Mouse (Mus musculus) cerebellum, adult 2 months (tissue): ENCODE results near the gene Syt1. TPM values are rescaled to one million over a fixed set of nuclear protein-coding genes. Genes with fewer than 3 reads are reported as not detected.

ENCODE experiments used
- DNase-seq, 2 experiments: peaks; one replicate each; pipeline ENCODE4 v3.0.0; 2021
- H3K27ac ChIP-seq: fragments of 200-500 bp; 2 replicates; pipeline ENCODE4 v1.5.1; 2012; ENCODE audit warnings: low read length, control low read depth, inconsistent platforms; ENCODE audit not compliant: insufficient read depth
- H3K27me3 ChIP-seq: fragments of 200-500 bp; 2 replicates; pipeline ENCODE4 v1.6.1; 2012; ENCODE audit warnings: inconsistent platforms, mild to moderate bottlenecking, low read length, moderate library complexity; ENCODE audit not compliant: control insufficient read depth, insufficient read depth
- H3K4me1 ChIP-seq: fragments of 200-500 bp; 2 replicates; pipeline ENCODE4 v1.6.1; 2011; ENCODE audit warnings: low read length; ENCODE audit not compliant: control insufficient read depth, insufficient read depth
- H3K4me3 ChIP-seq: fragments of 200-500 bp; replicated peaks from 2 replicates; pipeline ENCODE3; 2011; ENCODE audit warnings: mild to moderate bottlenecking, low read depth, low read length, control low read depth; ENCODE audit not compliant: insufficient read depth
- CTCF ChIP-seq: fragments of 200-500 bp; IDR thresholded peaks from 2 replicates; pipeline ENCODE4 v1.5.1; 2011; ENCODE audit warnings: low read depth, mild to moderate bottlenecking, control low read depth, low read length, moderate library complexity, borderline replicate concordance; ENCODE audit not compliant: insufficient read depth
- POLR2A ChIP-seq: fragments of 200-500 bp; IDR thresholded peaks from 2 replicates; pipeline ENCODE4 v1.6.1; 2011; ENCODE audit warnings: low read length, control low read depth, borderline replicate concordance; ENCODE audit not compliant: insufficient read depth
- WGBS: fragments of 180-500 bp; shearing (Covaris S2); methylation state at CpG from one replicate; pipeline ENCODE4 v1.1.7; 2018; 5-methylcytosine and 5-hydroxymethylcytosine counted together
- polyA plus RNA-seq: library from polyadenylated mRNA; depleted of rRNA; stranded (reverse); fragments of >200 nt; gene quantifications from 2 replicates; pipeline ENCODE4 v1.2.3, GENCODE M21; 2012

The Syt1 gene
- polyA plus RNA-seq, 1 experiment: 209 TPM

GRCm38 (mm10) chr10:108668944-108669343 lies 341.8 kb downstream of the Syt1 start:
- no peak for TF ChIP-seq CTCF
- 87% methylated on average over 3 of the region's 3 CpGs for WGBS
- no peak overlapping the region for H3K27ac ChIP-seq

GRCm38 (mm10) chr10:108660295-108660694 lies 350.5 kb downstream of the Syt1 start:
- no peaks in the 10 kb centered on the region for H3K4me1 ChIP-seq
- no peaks in the 10 kb centered on the region for H3K27me3 ChIP-seq
- no peak for TF ChIP-seq POLR2A
- no peak for DNase-seq
- WGBS: 48% methylated on average over 3 of the region's 3 CpGs
- no peak overlapping the region for H3K4me3 ChIP-seq
- no peak overlapping the region for H3K27ac ChIP-seq

More at GRCm38 (mm10) chr10:108668944-108669343, 341.8 kb downstream of the Syt1 start:
- Histone ChIP-seq H3K4me3 (no peak overlapping the region), H3K4me1 (peaks cover 2% of the 10 kb centered on the region; the same call in 1 of the 2 replicates), H3K27me3 (no peaks in the 10 kb centered on the region)
- no peak for DNase-seq

GRCm38 (mm10) chr10:108658300-108658699 lies 352.5 kb downstream of the Syt1 start:
- Histone ChIP-seq H3K27me3 (no peaks in the 10 kb centered on the region), H3K4me3 (no peak overlapping the region), H3K4me1 (no peaks in the 10 kb centered on the region; the same call in 1 of the 2 replicates), H3K27ac (no peak overlapping the region)
- TF ChIP-seq CTCF: no peak
- 30% methylated on average over 2 of the region's 2 CpGs for WGBS
- no peak for DNase-seq

GRCm38 (mm10) chr10:108657669-108658068 lies 353.1 kb downstream of the Syt1 start:
- H3K27me3 ChIP-seq: no peaks in the 10 kb centered on the region
- no peak for TF ChIP-seq POLR2A
- TF ChIP-seq CTCF: no peak
- no peaks in the 10 kb centered on the region; the same call in 1 of the 2 replicates for H3K4me1 ChIP-seq
- no peak for DNase-seq
- H3K27ac ChIP-seq: no peak overlapping the region
- H3K4me3 ChIP-seq: no peak overlapping the region

GRCm38 (mm10) chr10:108656898-108657297 lies 353.9 kb downstream of the Syt1 start:
- no peak for DNase-seq
- TF ChIP-seq POLR2A (no peak), CTCF (no peak)
- WGBS: 91% methylated on average over 4 of the region's 4 CpGs
- no peak overlapping the region for H3K27ac ChIP-seq
- no peak overlapping the region for H3K4me3 ChIP-seq
- no peaks in the 10 kb centered on the region; the same call in 1 of the 2 replicates for H3K4me1 ChIP-seq
- H3K27me3 ChIP-seq: no peaks in the 10 kb centered on the region

- no peak for TF ChIP-seq POLR2A
- no peak for TF ChIP-seq CTCF
- 39% methylated on average over 11 of the region's 11 CpGs for WGBS
- Histone ChIP-seq H3K27me3 (no peaks in the 10 kb centered on the region), H3K4me3 (no peak overlapping the region), H3K27ac (no peak overlapping the region), H3K4me1 (peaks cover 3% of the 10 kb centered on the region; the same call in 1 of the 2 replicates)
- peak; percentile 45 to 65 for DNase-seq
Measured at GRCm38 (mm10) chr10:108655074-108655473, 355.7 kb downstream of the Syt1 start.

- H3K27ac ChIP-seq: no peak overlapping the region
- no peaks in the 10 kb centered on the region for H3K27me3 ChIP-seq
- no peak for DNase-seq
- 68% methylated on average over 8 of the region's 8 CpGs for WGBS
- H3K4me1 ChIP-seq: peaks cover 12% of the 10 kb centered on the region
- TF ChIP-seq CTCF (no peak), POLR2A (no peak)
- no peak overlapping the region for H3K4me3 ChIP-seq
Measured at GRCm38 (mm10) chr10:108652831-108653230, 358.0 kb downstream of the Syt1 start.

GRCm38 (mm10) chr10:108652066-108652465 lies 358.7 kb downstream of the Syt1 start:
- peaks cover 12% of the 10 kb centered on the region for H3K4me1 ChIP-seq
- WGBS: 52% methylated on average over 8 of the region's 8 CpGs
- no peak overlapping the region for H3K4me3 ChIP-seq
- TF ChIP-seq POLR2A (no peak), CTCF (no peak)
- peak; percentile 41 to 66 for DNase-seq
- no peaks in the 10 kb centered on the region for H3K27me3 ChIP-seq
- H3K27ac ChIP-seq: no peak overlapping the region

GRCm38 (mm10) chr10:108649174-108649573 lies 361.6 kb downstream of the Syt1 start:
- Histone ChIP-seq H3K27ac (peak overlapping the region; percentile 91), H3K4me1 (peaks cover 12% of the 10 kb centered on the region), H3K4me3 (no peak overlapping the region), H3K27me3 (no peaks in the 10 kb centered on the region)
- 16% methylated on average over 7 of the region's 7 CpGs for WGBS
- TF ChIP-seq POLR2A (no peak), CTCF (no peak)
- DNase-seq: peak; percentile 68 to 81
